Mouse (Mus musculus) E14TG2a.4 (cell line): ENCODE data around the gene Ensa.

ENCODE experiments used
- CTCF ChIP-seq: conservative IDR thresholded peaks from 2 replicates; pipeline ENCODE4 v1.5.1; 2014; ENCODE audit warnings: low read length
- NANOG ChIP-seq: IDR thresholded peaks from 2 replicates; pipeline ENCODE4 v1.6.1; 2014; ENCODE audit warnings: borderline replicate concordance, low read length, mixed read lengths
- POU5F1 ChIP-seq: IDR thresholded peaks from 2 replicates; pipeline ENCODE4 v1.6.1; 2014; ENCODE audit warnings: low read length, borderline replicate concordance

- TF ChIP-seq CTCF (no peak), POU5F1 (no peak), NANOG (no peak)
Measured at GRCm38 (mm10) chr3:95674812-95675211, 50.0 kb downstream of the Ensa start.
